Mouse (Mus musculus) brown adipose tissue, adult 24 weeks (tissue): Measurements from ENCODE around the gene Olfr1373. TPM values are rescaled to one million over a fixed set of nuclear protein-coding genes. Genes with fewer than 3 reads are reported as not detected.

Experiments
- polyA plus RNA-seq: library from polyadenylated mRNA; stranded (reverse); fragments of >200 nt; gene quantifications from 2 replicates; pipeline ENCODE4 v1.2.4, GENCODE M21; 2012; ENCODE audit not compliant: missing spikeins, insufficient read depth, insufficient read length

The Olfr1373 gene
- polyA plus RNA-seq, 1 experiment = not detected

Other genes with a start within 250 kb of the Olfr1373 start
- 11.1 and 11.7 TPM in 2 replicates for gene Cdkn2aipnl, start 177.9 kb downstream of the Olfr1373 start, polyA plus RNA-seq
- gene Ube2b, start 144.8 kb downstream of the Olfr1373 start, polyA plus RNA-seq = 235 and 242 TPM in 2 replicates
- gene Cdkl3, start 141.3 kb downstream of the Olfr1373 start, polyA plus RNA-seq = 9.6 and 21.9 TPM in 2 replicates
- 59.4 and 68.0 TPM in 2 replicates for gene Ppp2ca, start 46.8 kb downstream of the Olfr1373 start, polyA plus RNA-seq
- not detected in 2 replicates for gene Olfr1371, start 68.5 kb upstream of the Olfr1373 start, polyA plus RNA-seq
- gene Skp1a, start 86.5 kb upstream of the Olfr1373 start, polyA plus RNA-seq = 362 and 417 TPM in 2 replicates
- not detected in 2 replicates for gene Tcf7, start 137.5 kb upstream of the Olfr1373 start, polyA plus RNA-seq
- gene Vdac1, start 215.3 kb upstream of the Olfr1373 start, polyA plus RNA-seq = 336 and 395 TPM in 2 replicates